Mouse (Mus musculus) G1E (cell line): ENCODE data around the gene Slc4a3. TPM values are rescaled to one million over a fixed set of nuclear protein-coding genes. Genes with fewer than 3 reads are reported as not detected.

Source experiments
- ATAC-seq: 2 replicates; pipeline ENCODE4 v1.8.0; 2016; ENCODE audit warnings: mild to moderate bottlenecking; ENCODE audit not compliant: insufficient number of reproducible peaks, poor library complexity, low FRiP score, severe bottlenecking; ENCODE audit errors: extremely low read depth
- DNase-seq: peaks from one replicate; pipeline ENCODE4 v3.0.0; 2012; ENCODE audit warnings: low spot score
- H3K27me3 ChIP-seq: 2 replicates; pipeline ENCODE4 v1.6.1; 2012; ENCODE audit warnings: mild to moderate bottlenecking, low read length, inconsistent platforms; ENCODE audit not compliant: insufficient read depth
- H3K36me3 ChIP-seq: replicated peaks from 2 replicates; pipeline ENCODE3; 2012; ENCODE audit warnings: mild to moderate bottlenecking, inconsistent platforms
- H3K4me1 ChIP-seq: 2 replicates; pipeline ENCODE4 v1.6.1; 2012; ENCODE audit warnings: low read depth, low read length, inconsistent platforms, mixed read lengths; ENCODE audit not compliant: insufficient read depth
- H3K4me3 ChIP-seq: 2 replicates; pipeline ENCODE4 v1.5.1; 2012; ENCODE audit warnings: low read depth, mild to moderate bottlenecking, inconsistent platforms, low read length, moderate library complexity, mixed read lengths
- H3K9me3 ChIP-seq: replicated peaks from 2 replicates; pipeline ENCODE4 v1.6.1; 2012; ENCODE audit warnings: inconsistent platforms
- CTCF ChIP-seq: IDR thresholded peaks from 2 replicates; pipeline ENCODE4 v1.5.1; 2012; ENCODE audit warnings: low read depth, low read length, inconsistent platforms, mixed read lengths
- GATA1 ChIP-seq: IDR thresholded peaks from 2 replicates; pipeline ENCODE4 v1.6.1; 2012; ENCODE audit warnings: borderline replicate concordance, low read length, inconsistent platforms, mixed read lengths
- GATA2 ChIP-seq: IDR thresholded peaks from 2 replicates; pipeline ENCODE4 v1.6.1; 2012; ENCODE audit warnings: low read depth, low read length, inconsistent platforms, borderline replicate concordance
- POLR2AphosphoS5 ChIP-seq: IDR thresholded peaks from 2 replicates; pipeline ENCODE4 v1.6.1; 2012; ENCODE audit warnings: low read depth, low read length, inconsistent platforms; ENCODE audit not compliant: insufficient replicate concordance
- TAL1 ChIP-seq: conservative IDR thresholded peaks from 2 replicates; pipeline ENCODE4 v1.6.1; 2012; ENCODE audit warnings: low read depth, low read length, inconsistent platforms, mixed read lengths
- polyA plus RNA-seq: library from polyadenylated mRNA; stranded (reverse); fragments of >175 nt; gene quantifications from 2 replicates; pipeline ENCODE4 v1.2.3, GENCODE M21; 2012
- total RNA-seq, 2 experiments: library from RNA; stranded (forward) in 1 of 2; stranded (reverse) in 1 of 2; fragments of 200-1000 nt in 1 of 2; fragments of >200 nt in 1 of 2; fragmentation: Nextera tagmentation in 1 of 2; gene quantifications; 2 replicates each; pipeline ENCODE4 v1.2.3; 2014 to 2017

Gene Slc4a3
- total and polyA plus RNA-seq, 3 experiments, result 0.05 TPM; not detected in 2

GRCm38 (mm10) chr1:75519576-75519975, 26.5 kb upstream of the Slc4a3 start:
- Histone ChIP-seq H3K9me3 (no peaks in the 10 kb centered on the region), H3K36me3 (peaks cover 6% of the 10 kb centered on the region), H3K4me1 (peaks cover 32% of the 10 kb centered on the region), H3K4me3 (no peak overlapping the region), H3K27me3 (peaks cover 7% of the 10 kb centered on the region; the same call in 1 of the 2 replicates)
- no peak for TF ChIP-seq POLR2AphosphoS5
- no peak for TF ChIP-seq GATA2
- no peak for TF ChIP-seq GATA1
- no peak for TF ChIP-seq CTCF
- no peak for TF ChIP-seq TAL1
- no peak for ATAC-seq
- DNase-seq, result peak; percentile 28

DNA sequence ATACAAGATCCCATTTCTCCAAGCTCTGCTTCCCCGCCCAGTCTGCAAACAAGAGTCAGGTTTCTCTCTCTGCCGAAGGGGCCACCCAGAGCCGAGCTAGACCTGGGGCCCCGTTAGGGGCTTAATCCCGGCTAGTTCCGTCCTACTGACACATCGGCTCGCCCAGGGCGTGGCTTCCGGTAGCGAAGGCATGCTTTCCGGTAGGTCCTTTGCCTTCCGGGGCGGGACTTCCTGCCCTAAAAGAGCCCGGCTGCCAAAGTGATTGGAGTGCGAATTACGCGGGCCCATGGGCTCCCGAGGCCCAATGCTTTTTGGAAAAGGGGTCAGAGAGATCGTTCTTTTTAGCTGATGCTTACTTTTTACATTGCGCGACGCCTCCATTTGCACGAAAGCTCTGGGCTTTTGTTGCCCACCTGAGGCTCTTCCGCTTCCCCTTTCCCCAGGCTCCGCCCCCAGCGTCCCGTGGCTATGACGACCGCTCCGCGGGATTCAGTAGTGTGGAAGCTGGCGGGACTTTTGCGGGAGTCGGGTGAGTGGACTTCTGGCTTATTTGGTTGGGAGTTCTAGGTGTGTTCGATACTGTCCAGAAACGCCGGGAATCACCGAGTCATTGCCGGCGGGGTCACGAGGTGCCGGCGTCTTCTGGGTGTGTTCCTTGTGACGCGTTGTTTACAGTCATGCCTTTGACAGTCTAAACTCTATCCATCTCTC, 24.6 kb upstream of the Slc4a3 start, which contains the start of gene Stk11ip:
Stk11ip (plus strand) TSS at position 209 of the 711 bp plus-strand sequence.
- H3K4me1 ChIP-seq, result peaks cover 36% of the 10 kb centered on the region
- H3K4me3 ChIP-seq, result peak within 1 kb of the TSS; percentile 75
- DNase-seq, result peak; percentile 99
- TF ChIP-seq TAL1, result no peak
- TF ChIP-seq CTCF, result no peak
- no peak for TF ChIP-seq POLR2AphosphoS5
- no peak for TF ChIP-seq GATA2
- no peak for TF ChIP-seq GATA1
- H3K27me3 ChIP-seq, result peaks cover 5% of the 10 kb centered on the region; the same call in 1 of the 2 replicates
- ATAC-seq, result peak; percentile 96
- H3K9me3 ChIP-seq, result no peaks in the 10 kb centered on the region
- H3K36me3 ChIP-seq, result peaks cover 25% of the 10 kb centered on the region

- H3K4me3 ChIP-seq, result no peak overlapping the region
- peaks cover 31% of the 10 kb centered on the region for H3K4me1 ChIP-seq
- no peaks in the 10 kb centered on the region for H3K27me3 ChIP-seq
- DNase-seq (no peak), ATAC-seq (no peak)
- TF ChIP-seq TAL1, result no peak
- no peak for TF ChIP-seq GATA2
- TF ChIP-seq CTCF, result no peak
- TF ChIP-seq GATA1, result no peak
- TF ChIP-seq POLR2AphosphoS5, result no peak
- no peaks in the 10 kb centered on the region for H3K9me3 ChIP-seq
- peaks cover 57% of the 10 kb centered on the region for H3K36me3 ChIP-seq
These were observed 21.4 kb upstream of the Slc4a3 start for GRCm38 (mm10) chr1:75524679-75525078.

DNA sequence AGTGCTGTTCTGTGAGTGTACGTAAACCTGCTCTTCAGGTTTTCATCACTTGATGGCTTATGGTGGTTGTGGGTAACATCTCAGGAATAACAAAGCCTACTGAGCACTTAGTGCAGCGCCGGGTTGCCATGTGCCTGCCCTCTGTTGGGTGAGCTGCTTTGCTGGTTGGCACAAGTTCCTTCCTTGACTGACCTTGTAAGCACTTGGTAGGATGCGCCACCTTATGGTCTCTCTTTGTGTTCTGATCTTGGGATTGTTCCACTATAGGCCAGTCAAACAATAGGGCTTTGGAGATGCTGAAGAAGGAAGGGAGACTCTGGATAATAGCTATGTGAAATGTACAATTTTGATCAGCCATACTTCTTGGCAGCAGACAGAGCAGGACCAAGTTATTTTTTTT, 15.5 kb upstream of the Slc4a3 start:
- ATAC-seq, result no peak
- TF ChIP-seq TAL1, result no peak
- TF ChIP-seq CTCF, result no peak
- no peak for TF ChIP-seq POLR2AphosphoS5
- TF ChIP-seq GATA1, result no peak
- TF ChIP-seq GATA2, result no peak
- peaks cover 98% of the 10 kb centered on the region for H3K36me3 ChIP-seq
- H3K9me3 ChIP-seq, result no peaks in the 10 kb centered on the region
- no peak overlapping the region for H3K4me3 ChIP-seq
- DNase-seq, result no peak
- no peaks in the 10 kb centered on the region for H3K27me3 ChIP-seq
- no peaks in the 10 kb centered on the region for H3K4me1 ChIP-seq

DNA sequence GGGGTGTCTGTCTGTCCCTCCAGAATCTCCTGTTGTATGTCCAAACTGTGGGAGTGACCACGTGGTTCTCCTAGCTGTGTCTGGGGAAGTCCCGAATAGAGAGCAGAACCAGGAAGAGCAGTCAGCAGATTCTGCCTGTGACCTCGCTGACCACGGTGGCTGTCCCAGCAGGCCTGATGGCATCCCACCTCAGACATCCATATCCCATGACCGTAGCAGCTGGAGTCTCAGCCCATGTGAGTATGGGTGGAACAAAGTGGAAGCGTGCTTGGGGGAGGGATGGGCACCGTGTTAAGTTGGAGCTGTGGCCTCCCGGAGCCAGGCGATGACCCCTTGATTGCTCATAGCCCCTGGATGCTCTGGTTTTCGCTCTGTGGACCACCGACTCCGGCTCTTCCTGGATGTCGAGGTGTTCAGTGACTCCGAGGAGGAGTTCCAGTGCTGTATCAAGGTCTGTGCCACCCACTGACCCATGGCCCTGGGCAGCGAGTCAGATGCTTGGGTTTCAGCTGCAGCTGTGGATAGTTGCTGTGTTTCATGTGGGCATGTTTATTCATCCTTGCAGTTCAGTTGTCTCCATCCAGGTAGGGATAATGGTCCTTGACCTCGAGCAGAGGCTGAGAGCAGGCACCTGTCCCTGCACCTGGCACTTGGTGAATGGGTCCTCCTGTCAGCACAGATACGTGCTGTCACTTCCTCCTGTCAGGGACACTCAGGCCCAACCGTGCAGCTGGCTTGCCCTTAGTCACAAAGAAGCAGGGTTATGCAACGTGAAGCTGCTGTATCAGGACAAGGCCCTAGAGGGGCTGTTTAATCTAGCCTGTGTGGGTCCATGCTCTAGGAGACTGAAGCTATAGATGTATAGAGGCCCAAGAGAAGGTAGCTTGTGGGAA, 13.5 kb upstream of the Slc4a3 start:
- DNase-seq (no peak), ATAC-seq (no peak)
- no peak overlapping the region for H3K4me3 ChIP-seq
- H3K4me1 ChIP-seq, result no peaks in the 10 kb centered on the region
- no peaks in the 10 kb centered on the region for H3K9me3 ChIP-seq
- no peaks in the 10 kb centered on the region for H3K27me3 ChIP-seq
- peaks cover 96% of the 10 kb centered on the region for H3K36me3 ChIP-seq
- TF ChIP-seq POLR2AphosphoS5, result 0 out of 2 replicates have a peak, but pooled peaks have one; percentile 12
- TF ChIP-seq TAL1, result no peak

GRCm38 (mm10) chr1:75533325-75534252, 12.5 kb upstream of the Slc4a3 start:
- no peaks in the 10 kb centered on the region for H3K9me3 ChIP-seq
- peaks cover 88% of the 10 kb centered on the region for H3K36me3 ChIP-seq
- ATAC-seq (no peak), DNase-seq (no peak)
- TF ChIP-seq CTCF, result no peak
- TF ChIP-seq GATA1, result no peak
- no peak for TF ChIP-seq GATA2
- TF ChIP-seq POLR2AphosphoS5, result no peak
- TF ChIP-seq TAL1, result no peak
- H3K27me3 ChIP-seq, result no peaks in the 10 kb centered on the region
- H3K4me1 ChIP-seq, result no peaks in the 10 kb centered on the region
- no peak overlapping the region for H3K4me3 ChIP-seq
